Mouse (Mus musculus) G1E (cell line): ENCODE measurements around the gene Tbc1d9.

Experiments
- CTCF ChIP-seq: IDR thresholded peaks from 2 replicates; pipeline ENCODE4 v1.5.1; 2012; ENCODE audit warnings: low read depth, low read length, inconsistent platforms, mixed read lengths
- GATA1 ChIP-seq: IDR thresholded peaks from 2 replicates; pipeline ENCODE4 v1.6.1; 2012; ENCODE audit warnings: borderline replicate concordance, low read length, inconsistent platforms, mixed read lengths
- GATA2 ChIP-seq: IDR thresholded peaks from 2 replicates; pipeline ENCODE4 v1.6.1; 2012; ENCODE audit warnings: low read depth, low read length, inconsistent platforms, borderline replicate concordance
- POLR2AphosphoS5 ChIP-seq: IDR thresholded peaks from 2 replicates; pipeline ENCODE4 v1.6.1; 2012; ENCODE audit warnings: low read depth, low read length, inconsistent platforms; ENCODE audit not compliant: insufficient replicate concordance
- TAL1 ChIP-seq: conservative IDR thresholded peaks from 2 replicates; pipeline ENCODE4 v1.6.1; 2012; ENCODE audit warnings: low read depth, low read length, inconsistent platforms, mixed read lengths

DNA sequence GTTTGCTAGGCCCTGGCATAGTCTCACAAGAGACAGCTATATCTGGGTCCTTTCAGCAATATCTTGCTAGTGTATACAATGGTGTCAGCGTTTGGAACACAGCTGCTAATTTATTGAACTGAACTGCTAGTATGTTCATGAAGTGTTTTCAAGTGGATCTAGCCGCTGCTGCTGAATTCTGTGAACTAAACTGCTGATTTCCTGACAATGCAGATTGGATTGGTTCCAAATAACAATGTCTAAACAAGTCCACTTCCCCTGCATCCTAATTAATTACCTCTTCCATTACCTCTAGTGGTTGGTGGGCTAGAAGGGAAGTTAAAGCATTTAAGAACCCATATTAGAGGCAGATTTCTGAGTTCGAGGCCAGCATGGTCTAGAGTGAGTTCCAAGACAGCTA, 19.7 kb upstream of the Tbc1d9 start:
- TF ChIP-seq CTCF (no peak), GATA1 (no peak), POLR2AphosphoS5 (no peak), TAL1 (no peak), GATA2 (no peak)
